Mouse (Mus musculus): Measurements from ENCODE around the gene E2f4.

The E2f4 gene

GRCm38 (mm10) chr8:105347428-105348221 is 50.2 kb downstream of the E2f4 start, which contains the start of gene Fhod1:
Gene Fhod1, minus strand, starts transcription at chr8:105347953.
- peak; percentile 93 for DNase-seq (ENCODE audit: low read depth, low spot score)

GRCm38 (mm10) chr8:105348450-105349095 is 51.1 kb downstream of the E2f4 start, which contains the start of gene Slc9a5:
Gene Slc9a5, plus strand, starts transcription at chr8:105348843.
- peak; percentile 50 for DNase-seq (ENCODE audit: low read depth, low spot score)

DNA sequence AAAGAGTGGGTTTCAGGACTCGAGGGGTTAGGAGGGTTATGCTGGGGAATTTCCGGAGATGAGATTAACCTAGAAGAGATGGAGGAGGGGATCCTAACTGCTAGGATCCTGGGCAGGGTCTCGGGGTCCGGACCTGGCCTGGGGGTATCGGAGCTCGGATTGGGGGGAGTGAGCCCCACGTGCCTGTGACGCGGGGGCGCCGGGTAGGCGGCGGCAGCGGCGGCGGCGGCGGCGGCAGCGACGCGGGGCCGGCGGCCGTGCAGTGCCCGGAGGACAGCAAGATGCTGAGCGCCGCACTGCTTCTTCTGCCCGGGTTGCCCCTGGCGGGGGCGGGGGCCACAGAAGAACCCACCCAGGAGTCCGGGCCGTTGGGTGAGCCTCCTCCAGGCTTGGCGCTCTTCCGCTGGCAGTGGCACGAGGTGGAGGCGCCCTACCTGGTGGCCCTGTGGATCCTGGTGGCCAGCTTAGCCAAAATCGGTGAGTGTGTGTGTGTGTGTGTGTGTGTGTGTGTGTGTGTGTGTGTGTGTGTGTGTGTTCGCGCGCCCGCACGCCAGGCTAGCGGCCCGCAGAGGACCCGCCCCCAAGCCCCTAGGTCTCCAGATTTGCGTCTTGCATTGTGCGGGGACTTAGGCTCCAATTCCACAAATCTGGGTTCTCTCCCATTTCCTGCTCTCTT is 51.8 kb downstream of the E2f4 start:
- DNase-seq (ENCODE audit: low read depth, low spot score): peak; percentile 52

DNA sequence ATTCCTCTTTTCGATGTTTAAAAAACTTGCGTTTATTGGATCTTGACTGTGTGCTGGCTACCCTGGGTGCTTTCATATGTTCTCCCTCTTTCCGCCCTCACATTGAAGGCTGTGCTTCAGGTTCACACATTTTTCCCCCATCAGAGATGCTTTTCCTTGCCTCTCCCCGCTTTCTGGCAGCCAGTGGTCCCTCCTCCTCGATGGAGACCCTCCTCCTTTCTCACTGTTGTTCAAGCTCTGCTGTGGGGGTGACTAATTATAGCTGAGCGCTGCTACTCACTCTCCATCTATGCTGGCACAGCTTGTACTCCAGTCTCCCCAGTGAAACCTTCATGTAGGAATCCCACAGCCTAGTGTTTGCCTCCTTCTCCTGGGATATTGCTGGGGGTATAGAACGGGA is 52.7 kb downstream of the E2f4 start:
- no peak for DNase-seq (ENCODE audit: low read depth, low spot score)

- DNase-seq (ENCODE audit: low read depth, low spot score): no peak
Measured at GRCm38 (mm10) chr8:105353583-105354135, 56.2 kb downstream of the E2f4 start.

DNA sequence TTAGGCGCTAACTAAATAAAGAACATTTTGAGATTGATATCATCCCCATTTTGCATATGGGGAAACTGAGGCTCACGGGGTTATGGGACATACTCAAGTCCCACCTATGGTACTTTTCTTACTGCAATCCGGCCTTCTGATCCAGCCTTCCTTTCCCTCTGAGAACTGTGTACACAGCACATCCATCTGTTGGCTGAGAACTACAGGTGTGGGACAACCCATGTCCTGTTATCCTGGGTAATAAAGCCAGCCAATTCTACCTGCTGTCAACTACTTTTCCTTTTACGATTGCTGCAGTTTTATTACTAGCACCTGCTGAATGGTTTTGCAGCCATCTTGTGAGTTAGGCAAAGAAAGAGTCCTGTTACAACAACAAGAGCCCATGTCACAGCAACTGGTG is 57.1 kb downstream of the E2f4 start:
- no peak for DNase-seq (ENCODE audit: low read depth, low spot score)
